ENCODE assay signal across 18 mouse cellular contexts in the genomic region with DNA sequence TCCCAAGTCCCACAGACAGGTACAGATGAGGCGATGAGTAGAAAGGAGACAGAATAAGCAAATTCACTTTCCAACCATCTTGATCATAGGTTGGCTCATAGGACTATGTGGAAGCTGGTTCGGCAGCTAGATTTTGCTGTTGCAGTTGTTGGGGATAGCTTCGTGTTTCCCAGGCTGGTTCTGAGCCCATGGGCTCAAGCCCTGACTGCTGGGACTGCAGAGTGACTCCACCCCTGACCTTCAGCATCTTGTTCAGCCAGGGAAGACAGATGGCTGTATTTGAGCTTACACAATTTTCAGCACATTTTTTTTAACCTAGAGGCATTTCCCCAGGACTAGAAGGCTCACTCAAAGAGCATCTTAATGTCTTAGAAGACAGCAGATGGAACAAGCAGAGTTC.
"Had no signal": no experiment of that assay in that cellular context is flagged by ENCODE, and none has a peak within 500 bp of the region (broad histone marks: within the 10 kb centered on the region; RNA-seq: fewer than 3 reads in every experiment).

No protein-coding gene starts in this region.

- H3K36me3 ChIP-seq: midbrain, embryonic 10.5 days; midbrain, embryonic 12.5 days; neural tube, embryonic 13.5 days had no signal

- DNase-seq: lung, adult 18-20 months; lung, embryonic 14.5 days; lung, postnatal 10 days; lung, postnatal 4 days; midbrain, embryonic 14.5 days; retina, postnatal 1 day; right cerebral cortex, adult 18-20 months; right cerebral cortex, postnatal 25 days; right cerebral cortex, postnatal 4 days; spleen, adult 18-20 months; thymus, adult 18-20 months; thymus, postnatal 14 days; thymus, postnatal 36 days had no signal

- H3K4me3 ChIP-seq: midbrain, embryonic 10.5 days; midbrain, embryonic 12.5 days; myocyte; neural tube, embryonic 13.5 days; neural tube, embryonic 15.5 days had no signal

- H3K9ac ChIP-seq: lung, embryonic 14.5 days; midbrain, embryonic 12.5 days; neural tube, embryonic 13.5 days; neural tube, embryonic 15.5 days had no signal

- H3K27me3 ChIP-seq: midbrain, embryonic 12.5 days; neural tube, embryonic 13.5 days; neural tube, embryonic 15.5 days had no signal

- H3K27ac ChIP-seq: midbrain, embryonic 10.5 days; midbrain, embryonic 12.5 days; neural tube, embryonic 13.5 days; neural tube, embryonic 15.5 days had no signal

- H3K9me3 ChIP-seq: midbrain, embryonic 10.5 days; midbrain, embryonic 12.5 days; neural tube, embryonic 15.5 days had no signal

- H3K4me2 ChIP-seq: lung, embryonic 14.5 days; midbrain, embryonic 12.5 days; neural tube, embryonic 13.5 days; neural tube, embryonic 15.5 days had no signal

- H3K4me1 ChIP-seq: midbrain, embryonic 10.5 days; midbrain, embryonic 12.5 days had no signal
